Mouse (Mus musculus) myocyte (in vitro differentiated cells): ENCODE results near the gene Cwc22. TPM values are rescaled to one million over a fixed set of nuclear protein-coding genes. Genes with fewer than 3 reads are reported as not detected.

ENCODE experiments used
- H3K27me3 ChIP-seq: one replicate; pipeline ENCODE4 v1.6.1; 2011; ENCODE audit not compliant: control insufficient read depth, insufficient read depth, insufficient read length
- H3K36me3 ChIP-seq: one replicate; pipeline ENCODE4 v1.6.1; 2011; ENCODE audit not compliant: control insufficient read depth, insufficient read depth
- H3K4me2 ChIP-seq: one replicate; pipeline ENCODE4 v1.6.1; 2011; ENCODE audit warnings: low read depth, control low read depth
- H3K4me3 ChIP-seq: one replicate; pipeline ENCODE4 v1.5.1; 2011; ENCODE audit warnings: mild to moderate bottlenecking, control low read depth, moderate library complexity
- H3K79me2 ChIP-seq: one replicate; pipeline ENCODE4 v1.6.1; 2011; ENCODE audit not compliant: control insufficient read depth, insufficient read depth
- H3ac ChIP-seq: one replicate; pipeline ENCODE4 v1.6.1; 2011; ENCODE audit not compliant: control insufficient read depth, insufficient read length
- CEBPB ChIP-seq: IDR thresholded peaks from 2 replicates; pipeline ENCODE4 v1.6.1; 2011; ENCODE audit warnings: mild to moderate bottlenecking, moderate library complexity; ENCODE audit not compliant: poor library complexity, insufficient read depth, severe bottlenecking
- E2F4 ChIP-seq: IDR thresholded peaks from one replicate; pipeline ENCODE4 v1.6.1; 2011; ENCODE audit warnings: mild to moderate bottlenecking, control low read depth, moderate library complexity; ENCODE audit not compliant: insufficient read depth
- MAX ChIP-seq: IDR thresholded peaks from one replicate; pipeline ENCODE4 v1.6.1; 2011; ENCODE audit warnings: low read depth, mild to moderate bottlenecking, control low read depth
- MYOD1 ChIP-seq, 3 experiments: IDR thresholded peaks; one replicate each; pipeline ENCODE4 v1.6.1; 2011; ENCODE audit warnings: control low read depth in 2 of 3, low read depth in 2 of 3, mild to moderate bottlenecking in 2 of 3, moderate library complexity in 1 of 3; ENCODE audit not compliant: insufficient read length in 2 of 3, control insufficient read depth in 1 of 3
- MYOG ChIP-seq, 3 experiments: IDR thresholded peaks; one replicate each; pipeline ENCODE4 v1.6.1; 2011; ENCODE audit warnings: control low read depth in 2 of 3, low read depth in 2 of 3, mild to moderate bottlenecking in 2 of 3; ENCODE audit not compliant: insufficient read length in 2 of 3, control insufficient read depth in 1 of 3, insufficient read depth in 1 of 3
- POLR2A ChIP-seq: IDR thresholded peaks from one replicate; pipeline ENCODE4 v1.6.1; 2011; ENCODE audit warnings: low read depth, mild to moderate bottlenecking, control low read depth, moderate library complexity; ENCODE audit not compliant: insufficient read length
- POLR2AphosphoS2 ChIP-seq: IDR thresholded peaks from one replicate; pipeline ENCODE4 v1.6.1; 2011; ENCODE audit warnings: low read depth, control low read depth; ENCODE audit not compliant: insufficient read length
- REST ChIP-seq: IDR thresholded peaks from one replicate; pipeline ENCODE4 v1.6.1; 2011; ENCODE audit warnings: mild to moderate bottlenecking, control low read depth, moderate library complexity; ENCODE audit not compliant: insufficient read depth, insufficient read length
- SRF ChIP-seq: IDR thresholded peaks from one replicate; pipeline ENCODE4 v1.6.1; 2011; ENCODE audit warnings: low read depth; ENCODE audit not compliant: control insufficient read depth, insufficient read length
- TCF12 ChIP-seq: IDR thresholded peaks from one replicate; pipeline ENCODE4 v1.6.1; 2011; ENCODE audit warnings: mild to moderate bottlenecking, control low read depth; ENCODE audit not compliant: poor library complexity, insufficient read depth, severe bottlenecking
- TCF3 ChIP-seq: IDR thresholded peaks from one replicate; pipeline ENCODE4 v1.6.1; 2011; ENCODE audit warnings: low read depth, control low read depth; ENCODE audit not compliant: insufficient read length
- USF1 ChIP-seq: IDR thresholded peaks from one replicate; pipeline ENCODE4 v1.6.1; 2011; ENCODE audit warnings: low read depth, mild to moderate bottlenecking, control low read depth, moderate library complexity
- polyA plus RNA-seq: library from polyadenylated mRNA; unstranded; fragments of >200 nt; fragmentation: generic; extraction: Trizol; gene quantifications from one replicate; pipeline ENCODE4 v1.2.1, GENCODE M21; 2012; ENCODE audit warnings: missing spikeins

Cwc22 gene
- polyA plus RNA-seq, 1 experiment = 8.3 TPM

DNA sequence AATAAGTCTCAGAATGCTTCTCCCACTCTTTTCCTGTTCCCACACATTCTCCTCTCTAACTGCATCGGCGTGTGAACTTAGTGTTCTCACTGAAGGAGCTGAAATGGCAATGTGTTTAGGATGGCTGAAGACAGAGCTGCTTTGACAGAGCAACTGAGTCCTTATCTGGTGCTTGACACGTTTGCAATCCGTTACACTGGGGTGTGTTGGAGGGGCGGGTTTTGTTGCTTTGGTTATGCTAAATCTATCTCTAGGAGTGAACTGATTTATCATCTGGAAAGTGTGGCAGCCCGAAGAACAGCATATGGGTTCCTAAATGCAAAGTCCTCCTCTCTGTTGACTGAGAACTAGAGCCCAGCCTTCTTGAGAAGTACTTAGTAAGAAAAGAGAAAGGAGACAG lies 104.7 kb downstream of the Cwc22 start:
- TF ChIP-seq E2F4 (no peak), TCF3 (no peak), MYOG (IDR thresholded peaks at IDR 0.05; ENCODE audit: control insufficient read depth in 1 of 3, insufficient read depth in 1 of 3, insufficient read length in 2 of 3, low read depth in 2 of 3) (no peak), SRF (no peak), MAX (no peak), USF1 (no peak), REST (no peak), TCF12 (no peak), CEBPB (no peak), POLR2A (no peak), POLR2AphosphoS2 (no peak), MYOD1 (IDR thresholded peaks at IDR 0.05; ENCODE audit: control insufficient read depth in 1 of 3, insufficient read length in 2 of 3, low read depth in 2 of 3) (no peak)
- no peaks in the 10 kb centered on the region for H3K79me2 ChIP-seq
- H3K36me3 ChIP-seq = no peaks in the 10 kb centered on the region
- H3ac ChIP-seq = no peak overlapping the region
- no peaks in the 10 kb centered on the region for H3K27me3 ChIP-seq
- no peak overlapping the region for H3K4me3 ChIP-seq
- H3K4me2 ChIP-seq = no peak overlapping the region

DNA sequence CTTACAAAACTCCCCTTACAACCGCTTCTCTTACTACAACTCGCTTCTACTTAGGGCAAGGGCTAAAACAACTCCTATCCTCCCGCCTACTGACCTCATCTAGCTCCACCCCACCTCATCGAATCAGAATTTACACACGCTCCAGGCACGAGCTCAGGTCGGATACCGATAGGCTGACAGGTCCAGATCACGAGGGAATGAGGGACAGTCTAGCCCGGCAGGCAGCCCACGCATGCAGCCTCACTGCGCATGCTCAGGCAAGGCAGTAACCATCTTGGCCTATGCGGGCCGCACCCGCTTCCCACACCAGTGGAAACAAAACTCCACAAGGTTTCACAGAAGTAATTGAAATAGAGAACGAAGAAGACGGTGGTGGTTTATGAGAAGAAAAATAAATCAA lies 106.6 kb downstream of the Cwc22 start:
- Histone ChIP-seq H3K36me3 (no peaks in the 10 kb centered on the region), H3ac (no peak overlapping the region), H3K27me3 (no peaks in the 10 kb centered on the region), H3K79me2 (no peaks in the 10 kb centered on the region), H3K4me3 (no peak overlapping the region), H3K4me2 (no peak overlapping the region)
- no peak for TF ChIP-seq CEBPB
- TF ChIP-seq MYOD1 (IDR thresholded peaks at IDR 0.05; ENCODE audit: control insufficient read depth in 1 of 3, insufficient read length in 2 of 3, low read depth in 2 of 3) = no peak
- TF ChIP-seq TCF12 = no peak
- TF ChIP-seq MAX = no peak
- no peak for TF ChIP-seq MYOG (IDR thresholded peaks at IDR 0.05; ENCODE audit: control insufficient read depth in 1 of 3, insufficient read depth in 1 of 3, insufficient read length in 2 of 3, low read depth in 2 of 3)

DNA sequence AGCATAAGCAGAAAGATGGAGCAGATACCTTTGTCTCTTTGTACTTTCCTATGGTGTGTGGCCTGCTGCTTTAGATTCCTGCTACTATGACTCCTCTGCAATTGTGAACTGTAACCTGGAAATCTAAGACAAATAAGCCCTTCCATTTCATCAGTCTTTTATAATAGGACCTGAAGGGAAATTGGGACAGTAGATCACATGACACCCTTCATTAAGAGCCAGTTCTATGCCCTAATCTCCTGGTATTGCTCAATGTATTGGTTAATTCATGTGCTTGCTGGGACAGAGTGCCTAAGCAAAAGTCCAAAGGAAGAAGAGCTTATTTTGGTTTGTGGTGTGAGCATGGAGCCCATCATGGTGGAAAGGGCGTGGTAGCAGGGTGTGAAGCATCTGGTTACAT lies 107.5 kb downstream of the Cwc22 start:
- TF ChIP-seq SRF = no peak
- TF ChIP-seq REST = no peak
- Histone ChIP-seq H3K4me2 (no peak overlapping the region), H3K36me3 (no peaks in the 10 kb centered on the region), H3K27me3 (no peaks in the 10 kb centered on the region), H3K79me2 (no peaks in the 10 kb centered on the region), H3ac (no peak overlapping the region), H3K4me3 (no peak overlapping the region)

DNA sequence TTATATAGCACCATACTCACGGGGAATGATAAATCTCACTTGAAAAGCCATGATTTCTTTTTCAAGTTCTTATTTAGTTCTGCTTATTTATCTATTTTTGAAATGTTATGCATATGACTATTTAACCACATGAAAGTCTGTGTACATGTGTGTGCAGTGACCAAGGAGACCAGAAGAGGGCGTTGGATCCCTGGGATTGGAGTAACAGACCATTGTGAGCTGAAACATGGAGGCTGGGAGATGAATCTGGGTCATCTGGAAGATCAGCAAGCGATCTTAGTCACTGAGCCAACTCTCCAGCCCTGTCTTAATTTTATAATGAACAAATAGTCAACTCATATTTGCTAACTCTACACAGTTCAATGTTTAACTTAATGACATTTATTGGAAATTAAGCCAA lies 110.4 kb downstream of the Cwc22 start:
- no peak overlapping the region for H3K4me3 ChIP-seq
- TF ChIP-seq MYOD1 (IDR thresholded peaks at IDR 0.05; ENCODE audit: control insufficient read depth in 1 of 3, insufficient read length in 2 of 3, low read depth in 2 of 3) = no peak
- no peak for TF ChIP-seq POLR2A
- no peak for TF ChIP-seq MYOG (IDR thresholded peaks at IDR 0.05; ENCODE audit: control insufficient read depth in 1 of 3, insufficient read depth in 1 of 3, insufficient read length in 2 of 3, low read depth in 2 of 3)
- no peak for TF ChIP-seq MAX
- no peak for TF ChIP-seq REST
- TF ChIP-seq CEBPB = no peak
- TF ChIP-seq POLR2AphosphoS2 = no peak
- TF ChIP-seq SRF = no peak
- no peak for TF ChIP-seq TCF12
- TF ChIP-seq USF1 = no peak
- TF ChIP-seq TCF3 = no peak
- no peak for TF ChIP-seq E2F4
- H3K27me3 ChIP-seq = no peaks in the 10 kb centered on the region
- H3ac ChIP-seq = no peak overlapping the region
- H3K36me3 ChIP-seq = no peaks in the 10 kb centered on the region
- no peaks in the 10 kb centered on the region for H3K79me2 ChIP-seq
- no peak overlapping the region for H3K4me2 ChIP-seq

Other genes starting within 250 kb of the Cwc22 start
- gene Zfp385b, start 126.7 kb downstream of the Cwc22 start, polyA plus RNA-seq = 0.28 TPM